Mouse (Mus musculus): ENCODE results near the gene Ubac1.

DNA sequence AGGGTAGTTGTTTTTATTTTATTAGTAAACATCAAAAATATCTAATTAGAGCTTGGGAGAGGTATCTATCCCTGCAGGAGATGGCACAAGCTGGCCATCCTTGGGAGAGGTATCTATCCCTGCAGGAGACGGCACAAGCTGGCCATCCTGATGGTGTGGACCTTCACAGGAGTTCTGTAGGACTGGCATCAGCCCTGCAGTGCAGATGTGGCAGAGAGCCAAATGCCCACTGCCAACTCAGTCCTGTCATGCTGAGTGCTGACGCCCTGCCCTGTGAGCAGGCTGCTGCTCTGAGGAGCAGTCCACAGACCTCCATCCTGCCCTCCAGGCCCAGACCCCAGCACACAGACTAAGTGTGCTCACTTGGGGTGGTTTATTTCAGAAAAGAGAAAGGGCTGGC is 19.5 kb downstream of the Ubac1 start:
- TF ChIP-seq CTCF (IDR thresholded peaks at IDR 0.05; ENCODE audit: low read depth, low read length) (no peak), POLR2A (IDR thresholded peaks at IDR 0.05; ENCODE audit: extremely low read depth, insufficient read depth, low read length) (no peak)

Measured in liver, adult 2 months (tissue).